Mouse (Mus musculus) heart, postnatal 0 days (tissue): Measurements from ENCODE around the gene E130114P18Rik. TPM values are rescaled to one million over a fixed set of nuclear protein-coding genes. Genes with fewer than 3 reads are reported as not detected.

ENCODE experiments used
- ATAC-seq: fragments of 200-750 bp; cut with Nextera tagmentation; 2 replicates; pipeline ENCODE4 v1.8.0; 2017; ENCODE audit warnings: low read depth, moderate number of reproducible peaks, moderate library complexity; ENCODE audit not compliant: insufficient read depth
- DNase-seq: peaks from one replicate; pipeline ENCODE4 v3.0.0-alpha.2; 2016; ENCODE audit warnings: low spot score
- H3K27ac ChIP-seq: fragments of 300-500 bp; sonication (generic); 2 replicates; pipeline ENCODE4 v1.5.1; 2014; ENCODE audit warnings: low read depth, mild to moderate bottlenecking
- H3K27me3 ChIP-seq: fragments of 300-500 bp; sonication (generic); 2 replicates; pipeline ENCODE4 v1.6.1; 2014; ENCODE audit warnings: low read length, mixed read lengths; ENCODE audit not compliant: control insufficient read depth, insufficient read depth
- H3K36me3 ChIP-seq: fragments of 300-500 bp; sonication (generic); replicated peaks from 2 replicates; pipeline ENCODE4 v1.6.1; 2014; ENCODE audit warnings: low read length, mixed read lengths; ENCODE audit not compliant: control insufficient read depth, insufficient read depth
- H3K4me1 ChIP-seq: fragments of 300-500 bp; sonication (generic); 2 replicates; pipeline ENCODE4 v1.6.1; 2014; ENCODE audit warnings: antibody characterized with exemption; ENCODE audit not compliant: control insufficient read depth, insufficient read depth
- H3K4me2 ChIP-seq: fragments of 300-500 bp; sonication (generic); 2 replicates; pipeline ENCODE4 v1.6.1; 2014; ENCODE audit warnings: low read depth, mild to moderate bottlenecking, low read length, moderate library complexity
- H3K4me3 ChIP-seq: fragments of 300-500 bp; sonication (generic); 2 replicates; pipeline ENCODE4 v1.5.1; 2014; ENCODE audit warnings: low read depth, low read length
- H3K9ac ChIP-seq: fragments of 300-500 bp; sonication (generic); replicated peaks from 2 replicates; pipeline ENCODE4 v1.6.1; 2014; ENCODE audit warnings: low read depth, low read length, mixed read lengths
- H3K9me3 ChIP-seq: fragments of 300-500 bp; sonication (generic); replicated peaks from 2 replicates; pipeline ENCODE4 v1.6.1; 2016; ENCODE audit warnings: low read length; ENCODE audit not compliant: control insufficient read depth
- CTCF ChIP-seq: IDR thresholded peaks from 2 replicates; pipeline ENCODE4 v1.5.1; 2016; ENCODE audit warnings: antibody characterized with exemption, control low read depth, low read depth
- EP300 ChIP-seq: IDR thresholded peaks from 2 replicates; pipeline ENCODE4 v1.6.1; 2016; ENCODE audit warnings: antibody characterized with exemption, low read depth
- WGBS: fragments of 180-500 bp; shearing (Covaris S2); extraction: QIAGEN DNeasy Blood & Tissue Kit; methylation state at CpG from one replicate; pipeline ENCODE4 v1.1.7; 2014; 5-methylcytosine and 5-hydroxymethylcytosine counted together
- polyA plus RNA-seq: library from polyadenylated mRNA; unstranded; fragments of >200 nt; fragmentation: Nextera tagmentation; extraction: Ambion mirVana; gene quantifications from 2 replicates; pipeline ENCODE4 v1.2.1, GENCODE M21; 2015
- total RNA-seq: library from RNA; depleted of rRNA; stranded (reverse); fragments of >200 nt; gene quantifications from 2 replicates; pipeline ENCODE4 v1.2.3, GENCODE M21; 2014; ENCODE audit warnings: low replicate concordance

E130114P18Rik gene
- total and polyA plus RNA-seq, 2 experiments from 2014 or later = 0.45 TPM; not detected in 1

- Histone ChIP-seq H3K4me1 (peaks cover 7% of the 10 kb centered on the region), H3K4me3 (peak overlapping the region; percentile 98), H3K27me3 (no peaks in the 10 kb centered on the region), H3K9ac (peak overlapping the region; percentile 100), H3K4me2 (peak overlapping the region; percentile 74), H3K27ac (peak overlapping the region; percentile 99), H3K36me3 (peaks cover 15% of the 10 kb centered on the region), H3K9me3 (no peaks in the 10 kb centered on the region)
- 4% methylated on average over 18 of the region's 18 CpGs for WGBS
- TF ChIP-seq CTCF (no peak), EP300 (no peak)
- DNase-seq (no peak), ATAC-seq (no peak)
Observed at GRCm38 (mm10) chr4:97779003-97779930, 1.4 kb upstream of the E130114P18Rik start.

- H3K27me3 ChIP-seq = no peaks in the 10 kb centered on the region
- peak overlapping the region; percentile 98 for H3K4me3 ChIP-seq
- H3K36me3 ChIP-seq = peaks cover 7% of the 10 kb centered on the region
- peaks cover 15% of the 10 kb centered on the region for H3K4me1 ChIP-seq
- no peak for TF ChIP-seq EP300
- TF ChIP-seq CTCF = no peak
- H3K27ac ChIP-seq = peak overlapping the region; percentile 99
- peak overlapping the region; percentile 74 for H3K4me2 ChIP-seq
- ATAC-seq = peak; percentile 9; the same call in 1 of the 2 replicates
- DNase-seq = no peak
- peak overlapping the region; percentile 100 for H3K9ac ChIP-seq
- no peaks in the 10 kb centered on the region for H3K9me3 ChIP-seq
- under 1% methylated on average over 74 of the region's 94 CpGs for WGBS
Observed at GRCm38 (mm10) chr4:97778211-97779002, 529 bp upstream of the E130114P18Rik start.

- DNase-seq = no peak
- Histone ChIP-seq H3K4me2 (peak overlapping the region; percentile 74), H3K27ac (peak overlapping the region; percentile 99), H3K9ac (peak overlapping the region; percentile 100), H3K9me3 (no peaks in the 10 kb centered on the region), H3K4me1 (peaks cover 15% of the 10 kb centered on the region), H3K4me3 (peak overlapping the region; percentile 98), H3K27me3 (no peaks in the 10 kb centered on the region), H3K36me3 (no peaks in the 10 kb centered on the region)
- no peak for TF ChIP-seq EP300
- TF ChIP-seq CTCF = no peak
- ATAC-seq = peak; percentile 34
- WGBS = 0% methylated on average over 34 of the region's 77 CpGs
Observed at GRCm38 (mm10) chr4:97777081-97777705, 685 bp downstream of the E130114P18Rik start.

GRCm38 (mm10) chr4:97776388-97777080, 1.3 kb downstream of the E130114P18Rik start:
- TF ChIP-seq EP300 (no peak), CTCF (no peak)
- under 1% methylated on average over 10 of the region's 10 CpGs for WGBS
- no peaks in the 10 kb centered on the region for H3K36me3 ChIP-seq
- peak overlapping the region; percentile 98 for H3K4me3 ChIP-seq
- ATAC-seq (no peak), DNase-seq (no peak)
- H3K9me3 ChIP-seq = no peaks in the 10 kb centered on the region
- peak overlapping the region; percentile 99 for H3K27ac ChIP-seq
- peak overlapping the region; percentile 100 for H3K9ac ChIP-seq
- H3K4me1 ChIP-seq = peaks cover 16% of the 10 kb centered on the region
- H3K27me3 ChIP-seq = no peaks in the 10 kb centered on the region
- peak overlapping the region; percentile 74 for H3K4me2 ChIP-seq
